Mouse (Mus musculus): ENCODE measurements around the gene Nupr1l.
A peak's percentile ranks its signal among the peaks of the same experiment; 100 is the strongest.
"Not testable (repeated sequence)": the region's sequence is repeated elsewhere in the genome, so short reads cannot be mapped to it uniquely, and the experiment has no call there.

The Nupr1l gene

GRCm38 (mm10) chr5:129908242-129908965 is at the start of gene Nupr1l:
Nupr1l (plus strand) TSS chr5:129908540.
- DNase-seq = peak; percentile 80 to 81

- DNase-seq = no peak
Measured at GRCm38 (mm10) chr5:129862325-129862724, 46.0 kb upstream of the Nupr1l start.

- peak; percentile 36 to 44 for DNase-seq
Measured at GRCm38 (mm10) chr5:129864467-129864866, 43.9 kb upstream of the Nupr1l start.

GRCm38 (mm10) chr5:129865841-129866240 is 42.5 kb upstream of the Nupr1l start:
- DNase-seq = no peak

DNA sequence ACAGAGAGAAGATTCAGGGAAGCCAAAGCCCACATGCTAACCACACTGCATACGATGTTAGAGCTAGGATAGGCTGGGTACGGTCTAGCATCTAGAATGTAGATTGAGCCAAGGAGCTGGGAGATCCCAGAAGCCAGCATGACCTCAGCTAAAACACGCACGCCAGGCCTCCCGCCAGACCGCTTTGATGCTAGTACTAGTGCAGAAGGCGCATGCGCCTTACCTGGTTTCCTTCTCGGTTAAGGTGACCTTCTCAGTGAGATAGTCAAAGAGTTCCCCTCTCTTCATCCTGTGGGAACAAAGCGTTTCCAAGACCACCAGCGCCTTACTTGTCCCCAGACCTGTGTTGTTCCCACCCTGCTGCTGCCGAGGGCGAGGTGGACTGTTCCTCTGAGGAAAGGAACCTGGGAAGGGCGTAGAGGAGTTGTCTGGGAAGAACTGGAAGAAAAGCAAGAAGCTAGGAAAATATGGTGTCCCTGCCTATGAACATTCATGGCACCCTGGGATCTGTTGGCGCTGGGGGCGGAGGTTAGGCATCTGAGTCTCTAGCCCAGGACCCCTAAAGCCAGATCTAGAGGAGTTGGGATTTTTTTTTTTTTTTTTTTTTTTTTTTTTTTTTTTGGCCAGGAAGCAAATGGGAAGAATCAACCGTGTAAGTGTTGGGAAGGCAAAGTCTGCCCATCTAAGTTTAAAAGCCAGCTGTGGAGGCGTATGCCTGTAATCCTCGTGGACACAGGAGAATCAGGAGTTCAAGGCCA is 38.9 kb upstream of the Nupr1l start:
- DNase-seq = no peak

GRCm38 (mm10) chr5:129871238-129871637 is 37.1 kb upstream of the Nupr1l start:
- DNase-seq = no peak

- DNase-seq = no peak
Measured at GRCm38 (mm10) chr5:129873942-129874341, 34.4 kb upstream of the Nupr1l start.

DNA sequence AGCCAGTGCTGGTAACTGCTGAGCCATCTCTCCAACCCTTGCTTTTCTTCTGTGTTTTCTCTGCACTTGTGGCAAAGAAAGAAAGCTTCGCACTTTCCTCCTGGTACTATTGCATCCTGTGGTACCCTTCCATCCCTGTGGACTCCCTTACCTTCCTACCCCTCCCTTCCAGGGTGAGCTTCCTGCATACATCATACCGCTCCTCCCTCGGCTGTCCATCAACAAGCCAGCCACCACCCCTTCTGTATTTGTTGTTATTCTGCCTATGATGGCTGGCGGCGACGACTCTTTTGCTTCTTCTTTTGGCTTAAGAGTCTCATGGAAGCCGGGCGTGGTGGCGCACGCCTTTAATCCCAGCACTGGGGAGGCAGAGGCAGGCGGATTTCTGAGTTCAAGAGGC is 33.2 kb upstream of the Nupr1l start:
- DNase-seq = no peak

DNA sequence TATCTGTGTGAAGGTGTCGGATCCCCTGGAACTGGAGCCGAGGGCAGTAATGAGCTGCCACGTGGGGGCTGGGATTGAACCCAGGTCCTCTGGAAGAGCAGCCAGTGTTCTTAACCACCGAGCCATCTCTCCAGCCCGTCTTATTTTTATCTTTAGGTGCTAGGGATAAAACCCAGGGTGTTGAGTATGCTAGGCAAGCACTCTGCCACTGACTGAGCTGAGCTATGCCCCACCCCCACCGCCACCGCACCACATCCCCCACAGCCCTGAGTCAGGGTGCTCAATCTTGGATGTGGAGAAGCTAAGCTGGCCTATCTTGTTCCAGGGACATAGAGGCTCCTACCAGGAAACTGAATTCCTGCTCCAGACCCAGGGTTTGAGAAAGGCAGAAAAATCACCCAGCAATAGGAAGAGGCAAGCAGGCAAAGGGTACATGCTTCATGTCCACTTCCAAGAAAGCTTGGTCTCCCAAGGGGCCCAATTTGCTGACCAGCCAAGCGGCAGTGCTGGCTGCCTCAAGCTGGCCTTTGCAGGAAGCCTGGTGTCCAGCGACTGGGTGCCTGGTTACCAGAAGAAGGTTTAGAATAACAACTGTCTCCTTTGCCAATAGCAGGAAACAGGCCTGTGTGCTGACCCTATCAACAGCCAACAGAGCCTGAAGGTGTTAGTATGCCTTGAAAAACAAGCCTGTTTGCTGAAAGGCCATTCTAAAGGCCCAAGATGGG is 30.4 kb upstream of the Nupr1l start:
- DNase-seq = no peak

DNA sequence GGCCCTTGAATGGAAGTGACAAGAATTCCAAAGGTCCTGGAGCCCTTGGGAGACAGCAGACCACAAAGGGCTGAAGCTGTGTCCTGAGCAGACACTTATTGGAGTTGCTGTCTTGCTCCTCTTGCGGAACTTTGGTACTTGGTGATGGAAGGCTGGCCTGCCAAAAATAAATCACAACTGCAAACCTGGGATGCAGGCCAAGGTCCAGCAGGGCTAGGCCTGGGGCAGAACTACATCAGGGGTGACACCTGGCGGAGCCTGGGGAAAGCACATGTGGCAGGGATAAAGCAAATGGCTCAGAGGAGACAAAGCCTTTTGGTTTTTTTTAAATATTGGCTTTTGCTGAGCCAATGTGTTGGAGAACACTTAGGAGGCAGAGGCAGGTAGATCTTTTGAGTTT is 29.4 kb upstream of the Nupr1l start:
- DNase-seq = no peak

GRCm38 (mm10) chr5:129879888-129880287 is 28.5 kb upstream of the Nupr1l start:
- no peak for DNase-seq

DNA sequence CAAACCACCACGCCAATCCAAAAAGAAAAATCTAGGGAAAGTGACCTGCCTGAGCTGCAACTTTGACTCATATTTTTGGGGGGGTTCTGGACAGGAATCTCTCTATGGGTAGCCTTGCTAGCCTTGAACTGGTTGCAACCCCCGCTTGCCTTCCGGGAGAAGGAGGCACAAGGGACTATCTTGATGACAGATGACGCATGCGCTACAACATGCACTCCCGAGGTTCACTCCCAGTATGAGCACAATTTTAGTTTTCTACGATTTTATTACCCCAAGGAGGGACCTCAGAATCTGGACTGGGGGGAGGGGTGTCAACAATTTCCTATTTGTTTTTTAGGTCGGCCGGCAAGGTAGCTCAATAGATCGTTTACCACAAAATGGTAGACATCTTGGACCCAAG is 22.1 kb upstream of the Nupr1l start:
- DNase-seq = no peak

GRCm38 (mm10) chr5:129886911-129887636 is 21.3 kb upstream of the Nupr1l start, which contains the start of gene Chchd2:
Chchd2 (minus strand) TSS chr5:129887470.
- DNase-seq = peak; percentile 83 to 87

DNA sequence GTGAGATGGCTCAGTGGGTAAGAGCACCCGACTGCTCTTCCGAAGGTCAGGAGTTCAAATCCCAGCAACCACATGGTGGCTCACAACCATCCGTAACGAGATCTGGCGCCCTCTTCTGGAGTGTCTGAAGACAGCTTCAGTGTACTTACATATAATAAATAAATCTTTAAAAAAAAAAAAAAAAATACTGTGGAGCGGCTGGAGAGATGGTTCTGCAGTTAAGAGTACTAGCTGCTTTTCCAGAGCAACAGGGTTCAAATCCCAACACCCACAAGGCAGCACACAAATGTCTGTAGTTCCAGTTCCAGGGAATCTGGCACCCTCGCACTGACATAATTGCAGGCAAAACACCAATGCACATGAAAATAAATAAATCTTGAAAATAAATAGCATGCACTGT is 17.9 kb upstream of the Nupr1l start:
- DNase-seq = not testable (repeated sequence)

DNA sequence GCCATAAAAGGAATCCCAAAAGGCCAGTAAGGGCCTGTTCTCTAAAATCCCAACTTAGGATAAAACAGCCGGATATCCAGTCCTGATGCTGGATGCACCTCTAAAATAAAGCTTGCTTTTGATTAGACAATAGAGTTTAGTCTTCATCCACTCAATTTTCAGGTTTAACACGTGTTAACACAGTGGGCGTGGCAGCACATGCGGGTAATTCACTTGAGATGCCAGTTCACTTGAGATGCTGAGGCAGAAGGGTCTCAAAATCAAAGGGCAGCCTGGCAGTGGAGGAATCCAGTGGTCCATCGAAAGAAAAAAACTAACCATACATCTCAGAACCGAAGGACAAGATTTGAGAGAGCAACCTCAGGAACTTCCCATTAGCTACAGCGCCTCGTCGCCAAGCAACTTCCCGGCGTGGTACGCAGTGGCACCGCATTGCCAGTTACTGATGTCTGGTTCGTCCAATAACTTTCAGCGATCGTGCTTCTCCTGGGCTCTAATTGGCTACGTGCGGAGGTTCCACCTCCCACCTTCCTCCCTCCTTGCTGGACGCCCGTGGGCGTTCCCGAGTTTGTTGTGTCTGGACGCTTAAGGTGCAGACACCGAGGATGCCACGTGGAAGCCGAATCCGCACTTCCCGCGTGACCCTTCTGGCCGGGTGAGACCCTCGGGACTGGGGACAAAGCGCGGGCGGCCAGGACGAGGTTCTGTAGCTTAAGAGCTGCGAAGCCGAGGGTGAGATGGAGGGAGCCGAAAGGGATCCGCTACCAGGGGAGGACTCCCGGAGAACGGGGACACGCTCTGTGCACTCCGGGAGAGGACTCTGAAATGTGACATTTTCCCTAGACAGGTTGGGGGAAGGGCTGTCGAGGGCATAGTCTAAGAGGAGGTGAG is 12.9 kb upstream of the Nupr1l start, which contains the start of gene Zbed5:
TSS of gene Zbed5 (plus strand) at position 526 of the 891 bp plus-strand sequence.
- DNase-seq = peak; percentile 78 to 83

- DNase-seq = no peak
Measured at GRCm38 (mm10) chr5:129898449-129898848, 9.9 kb upstream of the Nupr1l start, which contains the start of gene Phkg1. Phkg1 (minus strand) TSS chr5:129898549.

GRCm38 (mm10) chr5:129907775-129908174 is 565 bp upstream of the Nupr1l start:
- no peak for DNase-seq

- no peak for DNase-seq
Measured at GRCm38 (mm10) chr5:129909147-129909546, 807 bp downstream of the Nupr1l start.

DNA sequence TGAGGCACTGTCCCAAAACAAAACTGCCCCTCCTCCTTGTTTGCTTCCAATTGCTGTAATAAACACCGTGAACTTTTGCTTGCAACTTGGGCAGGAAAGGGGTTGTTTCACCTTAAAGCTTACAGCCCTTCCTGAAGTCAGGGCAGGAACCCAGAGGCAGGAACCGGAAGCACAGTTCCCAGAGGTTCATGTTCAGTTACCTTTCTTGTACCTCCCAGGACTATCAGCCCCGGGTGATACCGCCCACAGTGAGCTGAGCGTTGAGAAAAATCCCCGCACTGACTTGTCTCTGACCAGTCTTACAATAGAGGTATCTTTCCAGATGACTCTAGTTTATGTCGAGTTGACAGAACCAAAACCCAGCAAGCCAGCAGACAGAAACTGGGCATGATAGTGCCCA is 1.3 kb downstream of the Nupr1l start:
- no peak for DNase-seq

DNA sequence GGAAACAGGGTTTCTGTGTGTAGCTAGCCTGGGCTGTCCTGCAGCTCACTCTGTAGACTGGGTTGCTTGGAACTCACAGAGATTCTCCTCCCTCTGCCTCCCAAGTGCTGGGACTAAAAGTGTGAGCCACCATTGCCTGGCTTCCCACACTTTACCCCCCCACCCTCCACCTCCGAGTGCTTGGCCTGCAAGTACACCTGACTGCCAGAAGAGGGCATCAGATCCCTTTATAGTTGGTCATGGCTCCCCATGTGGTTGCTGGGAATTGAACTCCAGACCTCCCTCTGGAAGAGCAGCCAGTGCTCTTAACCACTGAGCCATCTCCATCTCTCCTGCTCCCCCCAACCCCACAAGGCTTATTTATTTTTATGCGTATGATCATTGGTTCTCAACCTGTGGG is 5.7 kb downstream of the Nupr1l start:
- DNase-seq = peak; percentile 22 to 23

GRCm38 (mm10) chr5:129915491-129915890 is 7.2 kb downstream of the Nupr1l start:
- DNase-seq = not testable (repeated sequence)

All from thymus, postnatal 36 days (tissue).